Mouse (Mus musculus) gonadal fat pad, adult 2 months (tissue): ENCODE measurements at regions not wholly inside any gene's neighbourhood (a gene's known extent, or its start where the extent isn't known, plus 50 kb on each side); places are given as distances from the start of the nearest gene placed in this dataset.

Source experiments
- DNase-seq: peaks from one replicate; pipeline ENCODE4 v3.0.0-alpha.2; 2012; ENCODE audit warnings: low read depth

DNA sequence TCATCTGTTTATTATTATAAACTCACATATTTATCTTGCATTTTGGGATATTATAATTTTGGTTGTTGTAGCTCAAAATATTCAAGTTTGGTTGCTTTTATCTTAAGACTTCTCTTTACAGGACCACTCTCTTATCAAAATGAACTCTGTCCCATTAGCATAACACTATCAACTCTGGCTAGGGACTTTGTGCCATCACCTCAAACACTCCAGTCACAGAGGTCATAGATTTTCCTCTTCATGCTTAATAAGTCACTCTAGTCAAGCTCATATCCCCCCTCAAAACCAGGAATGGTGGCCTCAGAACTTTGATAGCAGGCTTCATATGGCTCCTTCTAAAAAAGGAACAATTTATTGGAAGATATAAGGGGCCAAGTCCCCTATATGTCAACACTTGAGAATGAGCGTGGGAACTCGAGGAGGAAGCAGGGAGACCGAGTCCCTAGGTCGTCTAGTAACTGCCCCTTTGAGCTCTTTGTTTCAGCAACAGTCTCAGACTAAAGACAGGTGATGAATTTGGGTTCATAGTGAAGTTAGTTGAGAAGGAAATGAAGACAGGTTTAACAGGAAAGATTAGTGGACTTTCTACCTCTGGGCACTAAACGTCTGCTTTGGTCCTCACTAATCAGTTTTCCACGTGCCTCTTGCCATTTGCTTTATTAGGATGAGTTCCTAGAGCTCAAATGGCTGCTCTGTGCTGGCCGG lies 565.4 kb upstream of the Pkn2 start:
- DNase-seq = no peak

DNA sequence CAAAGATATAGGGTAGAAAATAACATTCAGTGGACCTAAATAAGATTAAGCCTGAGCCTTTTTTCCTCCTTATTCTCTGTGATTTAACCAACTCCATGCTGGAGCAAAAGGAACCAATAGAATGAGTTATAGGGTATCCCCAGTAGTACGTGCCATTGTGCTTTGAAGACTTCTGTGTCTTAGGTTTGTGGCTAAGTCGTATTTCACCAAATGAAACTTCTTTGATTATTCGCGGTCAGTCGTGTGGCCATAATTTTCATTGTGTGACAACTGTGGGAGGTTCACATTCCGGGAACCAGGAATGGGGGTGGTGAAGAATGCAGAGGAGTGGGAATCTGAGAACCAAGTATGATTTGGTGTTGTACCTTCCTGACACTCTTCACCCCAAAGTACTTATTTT lies 535.6 kb upstream of the Pkn2 start:
- DNase-seq = no peak

DNA sequence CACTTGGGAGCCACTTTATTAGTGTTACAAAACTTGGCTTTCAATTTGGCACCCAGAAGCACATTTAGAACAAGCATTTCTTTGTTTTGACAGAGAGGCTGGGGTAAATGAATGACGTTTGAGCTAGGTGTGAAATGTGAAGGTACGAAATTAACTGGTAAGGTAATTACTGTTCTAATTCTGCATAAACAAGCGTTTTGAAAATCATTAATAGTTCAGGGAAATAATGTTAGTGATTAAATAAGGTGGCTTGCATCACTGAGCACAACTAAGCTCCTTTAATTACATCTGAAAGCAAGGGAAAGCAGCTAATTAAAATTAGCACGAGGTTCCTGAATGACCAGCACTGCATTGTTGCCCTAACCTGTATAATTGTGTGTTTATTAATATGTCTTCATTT lies 529.9 kb upstream of the Pkn2 start:
- peak; percentile 44 for DNase-seq

DNA sequence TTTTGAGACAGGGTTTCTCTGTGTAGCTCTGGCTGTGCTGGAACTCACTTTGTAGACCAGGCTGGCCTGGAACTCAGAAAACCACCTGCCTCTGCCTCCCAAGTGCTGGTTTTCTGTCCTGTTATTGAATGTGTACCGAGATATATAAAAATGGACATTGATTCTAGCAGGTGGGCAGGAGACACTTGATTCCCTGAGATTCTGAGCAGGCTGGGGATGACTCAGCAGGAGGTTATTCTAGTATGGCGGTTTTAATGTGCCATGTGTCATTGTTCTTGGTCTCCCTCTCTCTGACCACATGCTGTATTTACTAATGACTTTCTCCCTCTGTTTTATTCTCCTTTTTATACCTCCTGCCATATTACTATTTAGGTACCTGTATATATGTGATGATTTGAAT lies 517.2 kb upstream of the Pkn2 start:
- DNase-seq = no peak

DNA sequence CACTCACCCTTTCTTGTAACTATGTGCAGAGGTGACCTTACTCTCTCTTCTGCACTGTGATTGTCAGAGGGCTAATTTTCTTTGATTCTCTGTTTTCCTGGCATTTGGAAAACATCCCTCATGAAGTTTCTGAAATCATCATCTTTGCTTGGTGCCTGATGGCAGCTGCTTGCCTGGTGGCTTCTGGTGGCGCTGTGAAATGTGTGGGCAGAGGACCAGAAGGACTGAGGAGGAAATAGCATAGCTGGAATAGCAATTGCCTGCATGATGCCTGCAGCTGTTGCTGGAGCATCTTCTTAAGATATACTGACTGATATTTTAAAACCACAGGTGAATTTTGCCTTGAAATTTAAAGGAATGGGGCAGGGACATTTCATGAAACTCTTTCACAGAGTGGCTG lies 502.6 kb upstream of the Pkn2 start:
- no peak for DNase-seq

DNA sequence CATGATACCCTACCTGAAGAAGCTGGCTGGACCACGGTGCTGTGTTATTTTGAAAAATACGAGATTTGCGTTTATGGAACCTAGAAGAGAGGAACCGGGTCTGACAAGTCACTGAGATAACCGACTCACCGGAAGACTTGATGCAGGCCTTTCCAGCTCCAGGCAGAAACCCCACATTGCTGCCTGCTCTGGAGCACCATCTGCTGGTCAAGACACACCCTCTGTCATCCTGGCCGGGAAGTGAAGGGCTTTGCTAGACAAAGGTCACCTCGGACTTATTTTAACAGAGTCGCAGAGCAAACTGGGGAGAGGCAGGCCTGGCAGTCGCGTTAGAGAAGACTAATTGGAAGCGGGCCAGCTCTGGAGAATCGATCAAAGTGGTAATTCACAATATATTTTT lies 497.4 kb upstream of the Pkn2 start:
- DNase-seq = no peak

DNA sequence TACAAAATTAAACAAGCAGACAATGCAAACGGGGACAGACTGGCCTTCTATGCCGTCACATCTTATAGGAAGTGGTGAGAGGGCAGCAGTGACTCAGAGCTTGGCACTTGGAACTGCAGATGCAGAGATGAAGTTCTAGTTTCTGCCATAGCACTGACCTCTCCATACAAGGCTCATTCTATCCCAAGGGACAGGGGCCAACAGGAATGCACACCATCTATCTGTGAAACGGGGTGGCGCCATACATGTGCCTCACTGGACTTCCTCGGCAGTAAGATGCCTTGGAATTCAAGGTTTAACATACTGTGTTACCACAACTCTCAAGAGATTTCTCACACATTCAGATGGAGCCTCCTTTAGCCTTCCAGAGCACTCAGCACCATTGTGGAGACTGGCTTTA lies 495.6 kb upstream of the Pkn2 start:
- DNase-seq = no peak

DNA sequence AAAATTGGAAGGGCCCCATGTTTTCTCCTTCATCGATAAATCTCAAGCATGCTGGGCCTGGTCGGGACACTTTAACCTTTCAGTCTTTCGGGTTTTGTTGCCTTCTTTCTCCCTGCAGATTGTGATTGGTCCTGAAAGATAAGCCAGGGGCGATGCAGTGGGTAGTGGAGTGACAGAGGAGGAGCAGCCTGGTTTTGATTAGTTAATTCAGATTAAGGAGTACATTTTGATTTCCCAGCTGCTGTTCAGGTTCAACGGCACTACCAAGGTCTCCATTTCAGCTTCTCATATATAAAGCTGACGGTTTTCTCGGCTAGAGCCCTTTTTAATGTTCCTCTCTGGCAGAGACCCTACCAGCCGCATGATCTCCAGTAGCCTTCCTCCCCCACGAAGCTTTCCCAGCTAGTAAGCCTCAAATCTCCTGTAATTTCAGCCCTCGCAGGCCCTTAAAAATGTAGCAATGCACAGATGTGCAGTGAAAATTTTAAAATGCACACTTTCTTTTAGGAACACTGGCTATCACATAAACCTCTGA lies 493.8 kb upstream of the Pkn2 start:
- no peak for DNase-seq

DNA sequence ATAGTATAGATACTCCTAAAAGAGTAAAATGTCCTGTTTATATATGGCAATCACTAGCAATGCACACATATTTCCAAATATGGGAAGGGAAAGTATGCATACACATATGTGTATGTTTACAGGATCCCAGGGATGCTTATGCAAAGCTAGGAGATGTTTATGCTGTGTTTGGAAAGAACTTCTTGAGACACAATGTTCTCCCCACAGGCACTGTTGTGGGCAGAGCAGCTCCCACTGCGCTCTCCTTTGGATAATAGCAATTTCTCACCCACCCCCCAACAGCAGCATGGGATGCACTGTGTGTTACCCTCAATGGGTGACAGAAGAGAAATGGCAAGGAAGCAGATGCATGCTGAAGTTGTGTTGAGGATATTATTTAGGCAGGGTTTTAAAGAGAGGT lies 491.7 kb upstream of the Pkn2 start:
- no peak for DNase-seq

DNA sequence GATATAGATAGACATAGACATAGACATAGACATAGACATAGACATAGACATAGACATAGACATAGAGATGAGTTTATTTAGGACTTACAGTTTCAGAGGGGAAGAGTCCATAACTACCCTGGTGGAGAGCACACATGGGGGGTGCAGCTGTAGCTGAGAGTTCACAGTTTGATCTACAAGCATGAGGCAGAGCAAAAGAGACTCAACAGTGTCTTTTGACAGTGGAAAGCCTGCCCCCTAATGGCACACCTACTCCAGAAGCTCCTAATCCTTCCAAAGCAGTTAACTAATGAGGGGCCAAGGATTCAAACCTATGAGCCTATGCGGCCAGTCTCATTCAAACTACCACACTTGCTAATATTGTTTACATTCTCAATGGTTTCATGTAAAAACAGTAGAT lies 487.2 kb upstream of the Pkn2 start:
- DNase-seq = no peak

DNA sequence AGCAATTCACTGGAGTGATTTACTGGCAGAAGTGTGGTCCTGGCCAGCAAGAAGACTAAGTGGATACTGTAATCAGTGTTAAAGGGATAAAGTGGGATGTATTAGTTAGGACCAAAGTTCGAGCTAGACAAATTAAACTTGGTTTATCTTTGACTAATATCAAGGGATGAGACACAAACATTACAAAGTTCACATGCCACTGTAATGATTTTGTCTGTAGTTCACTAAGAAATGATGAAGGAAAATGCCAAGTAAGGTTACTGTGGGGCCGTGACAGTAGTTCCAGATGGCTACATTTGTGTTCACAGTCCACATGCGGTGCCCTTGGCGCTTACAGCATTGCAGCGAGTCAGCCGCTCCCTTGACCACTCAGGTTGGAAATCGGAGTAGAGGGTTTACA lies 458.2 kb upstream of the Pkn2 start:
- DNase-seq = no peak

DNA sequence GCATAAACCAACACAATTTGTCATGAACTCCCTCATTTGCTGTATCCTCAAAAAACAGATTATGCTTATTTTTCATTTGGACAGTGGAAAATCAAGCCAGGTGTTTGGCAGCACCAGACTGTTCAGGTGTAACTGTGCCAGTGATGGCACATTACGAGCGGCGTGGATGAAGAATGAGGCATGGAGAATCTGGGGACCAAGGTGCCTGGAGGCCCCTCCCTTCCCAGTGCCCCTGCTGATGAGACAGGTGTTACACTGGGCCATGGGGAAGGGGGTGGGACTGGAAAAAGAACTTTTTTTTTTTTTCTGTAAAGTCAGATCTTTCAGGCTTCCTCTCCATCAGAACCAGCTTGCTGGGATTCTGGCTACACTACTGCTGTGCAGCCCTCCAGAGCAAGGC lies 451.5 kb upstream of the Pkn2 start:
- no peak for DNase-seq

DNA sequence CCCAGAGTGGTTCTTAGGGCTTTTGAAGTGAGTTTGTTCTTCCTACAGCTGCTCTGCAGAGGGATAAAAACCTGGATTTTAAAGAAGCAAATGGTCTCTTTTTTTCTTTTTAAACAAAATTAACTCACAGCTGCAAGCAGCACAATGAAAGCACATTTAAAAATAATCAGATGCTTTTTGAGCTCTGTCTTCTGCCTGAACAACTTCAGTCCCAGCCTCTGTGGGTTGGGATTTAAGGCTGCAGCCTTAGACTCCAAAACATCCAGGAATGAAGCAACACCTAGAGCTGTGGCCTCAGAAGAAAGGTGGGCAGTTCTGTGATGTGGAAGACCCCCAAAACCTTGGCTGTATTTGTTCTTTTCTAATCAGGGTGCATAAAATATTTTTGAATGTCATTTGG lies 446.7 kb upstream of the Pkn2 start:
- DNase-seq = no peak

DNA sequence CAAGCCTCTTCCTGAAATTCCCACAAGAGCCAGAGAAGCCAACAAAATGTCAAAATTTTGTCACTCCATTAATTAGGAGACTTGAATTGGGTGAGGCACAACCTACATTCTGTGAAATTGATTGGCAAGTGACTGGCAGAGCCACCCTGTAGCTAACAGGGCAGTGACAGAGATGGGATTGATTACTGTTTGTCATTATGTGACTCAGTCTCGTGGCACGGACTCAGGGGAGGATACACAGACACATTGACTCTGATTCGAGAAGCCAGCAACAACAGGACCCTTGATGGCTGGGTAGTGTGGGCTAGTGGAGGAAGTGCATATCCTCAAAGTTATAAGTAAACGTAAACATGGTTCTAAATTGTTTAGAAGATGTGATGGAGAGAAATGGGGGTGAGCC lies 445.8 kb upstream of the Pkn2 start:
- no peak for DNase-seq

DNA sequence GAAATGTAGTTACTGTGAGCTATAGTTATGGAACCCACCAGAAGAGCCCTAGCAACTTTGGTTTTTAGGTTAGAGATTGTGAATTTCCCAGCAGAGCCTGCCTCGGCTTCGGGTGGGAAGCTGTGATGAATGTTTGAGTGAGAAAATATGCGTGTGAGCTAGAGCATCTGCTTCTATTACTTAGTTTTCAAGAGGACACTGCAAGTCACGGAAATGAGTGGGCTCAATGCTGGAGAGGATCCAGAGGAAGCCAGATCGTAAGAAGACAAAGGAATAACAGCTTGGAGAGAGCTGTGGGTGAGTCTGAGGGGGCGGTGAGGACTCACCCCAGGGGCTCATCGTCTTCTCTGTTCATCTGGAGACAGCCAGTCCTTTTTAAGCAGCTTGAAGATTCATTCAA lies 434.7 kb upstream of the Pkn2 start:
- no peak for DNase-seq

DNA sequence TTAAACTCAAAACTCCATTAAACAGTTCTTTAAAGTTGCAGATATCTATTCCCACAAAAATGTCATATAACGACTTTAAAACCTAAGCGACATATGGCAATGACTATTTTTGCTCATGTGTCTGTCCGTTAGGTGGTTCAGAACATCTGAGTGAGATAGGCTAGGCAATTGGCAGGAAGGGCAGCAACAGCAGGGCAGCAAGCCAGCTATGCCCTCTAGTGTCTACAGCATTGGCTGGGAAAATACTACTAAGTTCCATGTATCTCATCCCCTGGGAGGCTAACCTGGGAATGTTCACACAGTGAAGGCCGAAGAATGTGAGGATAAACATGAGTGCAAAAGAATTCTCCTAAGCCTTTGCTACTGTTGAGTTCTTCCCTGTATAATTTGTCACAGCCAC lies 410.0 kb upstream of the Pkn2 start:
- no peak for DNase-seq

DNA sequence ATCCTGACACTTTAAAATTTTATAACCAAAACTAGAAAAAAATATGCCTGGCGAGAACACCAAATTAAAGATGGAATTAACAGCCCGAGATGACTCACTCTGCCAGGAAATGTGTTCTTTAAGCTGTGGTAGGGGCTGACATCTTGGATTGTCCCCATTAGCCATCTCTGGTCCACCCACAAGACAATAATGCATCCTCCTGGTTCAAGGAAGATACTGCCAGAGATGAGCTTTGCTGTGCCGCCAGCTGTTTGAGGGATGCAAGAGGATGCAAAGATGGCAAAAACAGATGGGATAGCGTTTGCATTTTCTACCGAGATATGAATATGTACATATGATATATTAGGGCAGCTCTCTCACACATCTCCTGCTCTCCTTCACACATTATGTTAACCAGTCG lies 382.3 kb upstream of the Pkn2 start:
- no peak for DNase-seq

DNA sequence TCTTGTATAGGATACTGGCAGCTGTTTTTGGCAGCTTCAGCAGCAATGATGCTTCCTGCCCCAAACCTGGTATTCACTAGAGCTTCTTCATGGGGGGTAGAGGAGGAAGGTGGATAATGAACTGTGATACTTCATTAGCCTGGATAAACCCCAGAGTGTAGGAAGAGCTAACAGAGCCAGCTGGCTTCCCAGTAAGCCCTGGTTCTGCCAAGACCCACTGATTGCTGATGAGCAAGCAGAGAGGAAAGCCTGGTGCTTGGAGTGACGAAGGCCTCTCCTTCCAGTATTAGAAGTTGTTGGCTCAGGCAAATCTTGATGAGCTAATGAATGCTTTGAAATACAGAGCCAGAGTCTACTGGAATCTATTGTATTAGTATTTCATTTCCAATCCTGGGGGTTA lies 370.8 kb upstream of the Pkn2 start:
- no peak for DNase-seq

DNA sequence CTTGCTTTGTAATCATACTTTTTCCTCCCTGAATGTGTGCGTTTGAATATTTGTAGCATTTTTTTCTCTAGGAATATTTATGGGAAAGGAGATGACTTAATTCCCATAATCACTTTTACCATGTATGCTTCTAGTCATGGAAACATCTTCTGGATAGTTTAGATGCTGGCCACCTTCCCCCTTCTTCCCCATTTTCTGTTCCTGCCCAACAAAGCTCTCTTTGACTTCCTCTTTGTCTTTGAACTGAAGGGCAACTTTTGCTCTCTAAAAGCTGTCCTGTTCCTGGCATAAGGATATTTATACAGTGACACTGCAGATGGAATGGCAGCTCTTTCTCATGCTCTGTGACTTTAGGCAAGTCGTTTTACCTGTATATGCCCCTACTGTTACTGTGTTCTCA lies 370.2 kb upstream of the Pkn2 start:
- DNase-seq = no peak

DNA sequence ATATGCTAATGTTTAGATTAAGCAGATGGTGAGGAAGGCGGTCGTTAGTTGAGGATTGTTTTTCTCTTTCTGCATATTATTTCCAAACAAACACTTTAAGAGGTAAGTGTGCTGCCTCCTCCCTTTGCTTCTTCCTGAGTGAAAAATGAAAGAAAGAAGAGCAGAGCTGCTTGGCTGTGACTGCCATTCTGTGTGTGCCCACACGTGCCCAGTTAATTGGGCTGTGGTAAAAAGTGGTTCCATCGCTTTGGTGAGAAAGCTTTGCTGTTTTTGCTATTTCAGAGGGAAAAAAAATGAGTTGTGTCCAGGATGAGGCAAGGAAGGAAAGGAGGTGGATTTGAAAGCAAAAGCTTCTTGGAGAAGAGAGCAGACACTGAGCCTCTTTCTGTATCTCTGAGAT lies 360.9 kb upstream of the Pkn2 start:
- no peak for DNase-seq

DNA sequence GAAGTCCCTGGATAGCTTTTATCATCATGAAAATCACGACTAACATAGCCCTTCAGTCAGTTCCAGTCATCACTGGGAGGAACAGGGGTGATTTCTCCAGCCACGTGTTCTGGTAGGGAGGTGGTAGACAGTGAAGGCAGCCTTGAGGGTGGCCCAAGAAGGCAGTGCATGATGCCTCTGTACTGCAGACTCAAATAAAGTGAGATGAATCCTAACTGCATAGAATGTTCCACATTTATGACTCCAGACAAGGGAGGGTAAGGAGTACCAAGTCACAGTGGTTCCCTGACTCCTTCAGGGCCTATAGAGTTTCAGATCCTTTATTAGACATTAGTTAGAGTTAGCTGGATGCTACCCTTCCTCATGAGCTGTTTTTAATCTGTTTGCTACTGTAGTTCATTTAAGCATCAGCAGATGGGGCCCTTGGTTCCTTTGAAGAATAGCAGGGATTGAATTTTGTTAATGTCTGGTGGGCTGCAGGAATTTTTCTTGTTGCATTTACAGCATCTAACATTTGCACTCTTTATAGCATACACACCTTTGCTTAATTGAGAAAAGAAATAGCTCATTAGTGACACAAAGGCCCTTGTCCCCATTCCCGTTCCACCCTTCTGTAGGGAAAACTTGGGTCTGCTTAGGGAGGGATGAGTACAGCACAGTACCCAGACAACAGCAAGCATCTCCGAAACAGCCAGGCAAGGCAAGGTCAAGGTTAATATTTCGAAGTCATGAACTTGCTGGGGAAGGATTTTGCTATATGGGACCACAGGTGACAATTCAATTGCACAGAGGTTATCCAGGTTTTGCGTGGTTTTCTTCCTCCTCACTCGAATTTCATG lies 359.0 kb upstream of the Pkn2 start:
- no peak for DNase-seq

DNA sequence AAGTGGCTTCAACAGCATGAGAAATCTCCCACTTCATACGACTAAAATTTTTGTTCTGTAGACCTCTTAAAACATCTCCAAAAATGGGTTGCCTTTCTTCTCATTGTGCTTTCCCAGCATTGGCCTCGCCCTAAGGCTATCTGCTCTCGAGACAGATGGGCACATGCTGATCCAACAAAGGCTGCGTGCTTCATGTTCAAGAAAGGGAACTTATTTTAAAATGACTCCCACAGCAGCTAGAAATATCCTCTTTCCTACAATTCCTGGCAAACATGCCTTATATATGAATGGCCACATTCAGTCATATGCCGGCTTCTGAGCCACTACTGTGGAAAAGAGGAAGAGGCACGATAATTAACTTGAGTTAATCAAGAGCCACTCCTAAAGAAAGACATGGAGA lies 356.7 kb upstream of the Pkn2 start:
- DNase-seq = no peak

DNA sequence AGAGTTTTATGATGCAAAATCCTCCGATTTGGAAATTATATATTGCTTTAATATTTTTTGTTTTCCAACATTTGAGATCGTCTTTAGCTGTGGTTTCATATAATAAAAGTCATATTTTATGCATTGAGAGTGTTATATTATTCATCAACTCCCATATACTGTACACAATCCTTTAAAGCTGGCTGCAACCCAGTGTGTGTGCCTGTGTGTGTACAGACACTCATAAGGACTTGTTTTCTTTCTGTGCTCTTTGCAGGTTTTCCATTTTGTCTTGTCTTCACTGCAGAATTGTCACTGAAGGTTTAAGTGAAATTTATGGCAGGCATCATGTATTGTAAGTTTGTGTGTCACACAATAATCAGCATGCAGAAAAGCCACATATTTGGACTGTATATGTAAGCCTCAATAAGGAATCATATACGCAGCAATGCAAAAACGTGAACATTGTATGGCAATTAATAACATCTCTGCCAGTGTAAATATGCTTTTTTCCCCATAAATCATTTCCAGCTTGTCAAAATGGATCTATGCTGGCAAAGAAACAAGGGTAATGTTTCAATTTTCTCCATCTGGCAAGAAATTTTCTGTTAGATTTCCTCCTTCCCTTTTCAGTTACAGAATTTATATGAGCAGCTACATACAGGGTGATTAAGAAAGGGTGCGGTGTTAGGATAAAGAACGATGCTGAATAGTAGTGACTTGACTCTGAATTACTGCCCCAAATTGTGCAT lies 342.4 kb upstream of the Pkn2 start:
- no peak for DNase-seq
